Mouse (Mus musculus) embryonic facial prominence, embryonic 11.5 days (tissue): Measurements from ENCODE around the gene Rps6kb1. TPM values are rescaled to one million over a fixed set of nuclear protein-coding genes. Genes with fewer than 3 reads are reported as not detected.
"Not testable (repeated sequence)": the region's sequence is repeated elsewhere in the genome, so short reads cannot be mapped to it uniquely, and the experiment has no call there.

Experiments used
- ATAC-seq: fragments of 200-750 bp; cut with Nextera tagmentation; replicated peaks from 2 replicates; pipeline ENCODE4 v1.8.0; 2017; ENCODE audit warnings: low read depth; ENCODE audit not compliant: insufficient number of reproducible peaks, low FRiP score, low TSS enrichment
- DNase-seq: peaks from one replicate; pipeline ENCODE4 v3.0.0-alpha.2; 2015; ENCODE audit warnings: low spot score
- H3K27ac ChIP-seq: fragments of 300-500 bp; sonication (generic); replicated peaks from 2 replicates; pipeline ENCODE4 v1.5.1; 2014; ENCODE audit warnings: mild to moderate bottlenecking, low read depth, low read length, control low read depth
- H3K27me3 ChIP-seq: fragments of 300-500 bp; sonication (generic); 2 replicates; pipeline ENCODE4 v1.6.1; 2014; ENCODE audit warnings: mild to moderate bottlenecking, low read length, moderate library complexity, mixed read lengths; ENCODE audit not compliant: control insufficient read depth, insufficient read depth
- H3K36me3 ChIP-seq: fragments of 300-500 bp; sonication (generic); replicated peaks from 2 replicates; pipeline ENCODE4 v1.6.1; 2014; ENCODE audit warnings: low read depth, mild to moderate bottlenecking, low read length, moderate library complexity, mixed read lengths; ENCODE audit not compliant: control insufficient read depth, insufficient read depth
- H3K4me1 ChIP-seq: fragments of 300-500 bp; sonication (generic); 2 replicates; pipeline ENCODE4 v1.6.1; 2014; ENCODE audit warnings: low read length, mixed read lengths; ENCODE audit not compliant: control insufficient read depth, insufficient read depth
- H3K4me2 ChIP-seq: fragments of 300-500 bp; sonication (generic); 2 replicates; pipeline ENCODE4 v1.6.1; 2014; ENCODE audit warnings: low read depth, mild to moderate bottlenecking, control low read depth, low read length, moderate library complexity
- H3K4me3 ChIP-seq: fragments of 300-500 bp; sonication (generic); 2 replicates; pipeline ENCODE4 v1.5.1; 2014; ENCODE audit warnings: low read depth, low read length, control low read depth
- H3K9ac ChIP-seq: fragments of 300-500 bp; sonication (generic); replicated peaks from 2 replicates; pipeline ENCODE4 v1.6.1; 2014; ENCODE audit warnings: mild to moderate bottlenecking, control low read depth, low read length
- H3K9me3 ChIP-seq: fragments of 300-500 bp; sonication (generic); replicated peaks from 2 replicates; pipeline ENCODE4 v1.6.1; 2016; ENCODE audit warnings: mild to moderate bottlenecking, low read length, inconsistent platforms, mixed read lengths; ENCODE audit not compliant: control insufficient read depth
- WGBS: fragments of 180-500 bp; shearing (Covaris S2); extraction: QIAGEN DNeasy Blood & Tissue Kit; methylation state at CpG from one replicate; pipeline ENCODE4 v1.1.7; 2014; 5-methylcytosine and 5-hydroxymethylcytosine counted together
- polyA plus RNA-seq: library from polyadenylated mRNA; unstranded; fragments of >200 nt; fragmentation: Nextera tagmentation; extraction: Ambion mirVana; gene quantifications from 2 replicates; pipeline ENCODE4 v1.2.1, GENCODE M21; 2014

Gene Rps6kb1
- polyA plus RNA-seq, 1 experiment from 2014 or later: 69.7 TPM

- peak; percentile 24 for DNase-seq
- 1% methylated on average over 46 of the region's 50 CpGs for WGBS
- ATAC-seq: peak; percentile 68
Observed at GRCm38 (mm10) chr11:86543960-86544638, 506 bp downstream of the Rps6kb1 start.

DNA sequence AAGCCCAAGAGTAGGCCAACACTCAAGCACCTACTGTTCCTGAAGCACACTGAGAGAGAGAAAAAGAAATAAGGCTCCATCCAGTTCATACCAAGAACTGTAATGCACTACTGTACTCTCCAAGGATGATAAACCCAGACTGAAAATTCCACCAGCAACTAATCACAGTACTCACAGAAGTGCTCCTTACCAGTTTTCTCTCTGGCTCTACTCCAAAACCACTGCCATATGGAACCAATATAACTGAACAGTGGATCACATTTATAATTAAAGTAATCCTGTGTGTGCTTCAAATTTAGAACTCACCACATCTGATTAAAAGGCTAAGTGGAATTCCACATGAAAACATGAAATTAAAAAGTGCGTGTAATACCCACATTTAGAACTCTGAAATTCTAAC lies 1.8 kb downstream of the Rps6kb1 start:
- Histone ChIP-seq H3K4me3 (no peak overlapping the region), H3K4me2 (no peak overlapping the region)
- 51% methylated on average over 1 of the region's 1 CpGs for WGBS

More at GRCm38 (mm10) chr11:86543960-86544638, 506 bp downstream of the Rps6kb1 start:
- peak overlapping the region; percentile 73; the same call in 1 of the 2 replicates for H3K27ac ChIP-seq
- no peaks in the 10 kb centered on the region for H3K9me3 ChIP-seq
- H3K4me2 ChIP-seq: peak overlapping the region; percentile 80
- H3K27me3 ChIP-seq: no peaks in the 10 kb centered on the region
- H3K36me3 ChIP-seq: no peaks in the 10 kb centered on the region
- H3K9ac ChIP-seq: peak overlapping the region; percentile 94
- H3K4me3 ChIP-seq: peak overlapping the region; percentile 96
- H3K4me1 ChIP-seq: peaks cover 2% of the 10 kb centered on the region; the same call in 1 of the 2 replicates

DNA sequence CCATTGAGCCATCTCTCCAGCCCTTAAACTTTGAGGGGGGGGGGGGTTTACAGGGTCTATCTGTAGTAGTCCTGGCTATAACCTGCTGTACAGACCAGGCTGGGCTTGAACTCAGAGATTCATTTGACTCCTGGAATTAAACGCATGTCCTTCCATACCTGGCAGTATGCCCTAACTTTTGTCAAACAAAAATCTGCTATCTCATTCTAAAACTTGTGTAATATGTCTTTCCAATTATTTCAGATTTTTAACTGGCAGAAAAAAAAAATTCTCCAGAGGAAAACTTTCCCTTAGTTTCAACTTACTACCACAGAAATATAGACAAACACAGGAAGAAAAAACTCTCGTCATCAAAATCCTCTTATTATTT lies 4.1 kb downstream of the Rps6kb1 start:
- H3K36me3 ChIP-seq: no peaks in the 10 kb centered on the region
- H3K4me3 ChIP-seq: no peak overlapping the region
- peaks cover 2% of the 10 kb centered on the region; the same call in 1 of the 2 replicates for H3K4me1 ChIP-seq
- no peak overlapping the region for H3K4me2 ChIP-seq
- no peaks in the 10 kb centered on the region for H3K27me3 ChIP-seq
- no peak overlapping the region for H3K9ac ChIP-seq
- H3K27ac ChIP-seq: no peak overlapping the region
- ATAC-seq (no peak), DNase-seq (no peak)
- WGBS: 94% methylated on average over 2 of the region's 2 CpGs
- H3K9me3 ChIP-seq: no peaks in the 10 kb centered on the region

More for the DNA sequence above, 1.8 kb downstream of the Rps6kb1 start:
- no peak for ATAC-seq
- no peak overlapping the region for H3K27ac ChIP-seq
- H3K36me3 ChIP-seq: no peaks in the 10 kb centered on the region
- H3K9me3 ChIP-seq: no peaks in the 10 kb centered on the region
- no peaks in the 10 kb centered on the region for H3K27me3 ChIP-seq
- peaks cover 2% of the 10 kb centered on the region; the same call in 1 of the 2 replicates for H3K4me1 ChIP-seq
- peak; percentile 64 for DNase-seq
- no peak overlapping the region for H3K9ac ChIP-seq

DNA sequence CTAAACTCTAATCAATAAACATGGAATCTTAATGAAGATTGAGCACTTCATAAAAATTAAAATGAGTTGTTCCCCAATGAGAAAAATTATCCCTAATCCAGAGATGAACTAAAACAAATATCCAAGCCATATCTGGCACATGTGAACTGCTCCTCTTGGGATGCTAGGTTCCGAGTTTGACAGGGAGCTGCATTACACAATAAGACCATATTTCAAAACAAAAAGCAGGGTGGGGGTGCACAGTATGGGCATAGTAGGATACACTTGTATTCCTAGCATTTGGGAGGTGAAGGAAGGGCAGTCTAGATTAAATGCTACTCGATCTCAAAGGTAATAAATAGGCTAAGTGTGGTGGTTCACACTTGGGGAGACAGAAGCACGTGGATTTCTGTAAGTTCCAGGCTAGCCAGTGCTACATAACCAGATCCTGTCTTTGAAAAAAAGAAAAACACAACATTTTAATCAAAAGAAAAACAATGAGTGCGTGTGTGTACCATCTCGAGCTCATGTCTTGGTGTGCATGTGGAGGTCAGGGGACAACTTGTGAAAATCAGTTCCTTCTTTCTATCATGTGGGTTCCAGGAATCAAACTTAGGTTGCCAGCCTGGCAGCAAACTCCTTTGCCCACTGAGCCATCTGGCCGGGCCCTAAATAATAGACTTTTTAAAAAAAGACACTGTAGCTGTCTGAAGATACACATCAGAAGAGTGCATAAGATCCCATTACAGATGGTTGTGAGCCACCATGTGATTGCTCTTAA lies 4.7 kb downstream of the Rps6kb1 start:
- H3K4me2 ChIP-seq: no peak overlapping the region
- no peaks in the 10 kb centered on the region for H3K36me3 ChIP-seq
- no peak overlapping the region for H3K9ac ChIP-seq
- no peaks in the 10 kb centered on the region for H3K9me3 ChIP-seq
- peaks cover 2% of the 10 kb centered on the region; the same call in 1 of the 2 replicates for H3K4me1 ChIP-seq
- no peaks in the 10 kb centered on the region for H3K27me3 ChIP-seq
- no peak for ATAC-seq
- 89% methylated on average over 6 of the region's 6 CpGs for WGBS
- no peak overlapping the region for H3K27ac ChIP-seq
- no peak for DNase-seq
- no peak overlapping the region for H3K4me3 ChIP-seq

DNA sequence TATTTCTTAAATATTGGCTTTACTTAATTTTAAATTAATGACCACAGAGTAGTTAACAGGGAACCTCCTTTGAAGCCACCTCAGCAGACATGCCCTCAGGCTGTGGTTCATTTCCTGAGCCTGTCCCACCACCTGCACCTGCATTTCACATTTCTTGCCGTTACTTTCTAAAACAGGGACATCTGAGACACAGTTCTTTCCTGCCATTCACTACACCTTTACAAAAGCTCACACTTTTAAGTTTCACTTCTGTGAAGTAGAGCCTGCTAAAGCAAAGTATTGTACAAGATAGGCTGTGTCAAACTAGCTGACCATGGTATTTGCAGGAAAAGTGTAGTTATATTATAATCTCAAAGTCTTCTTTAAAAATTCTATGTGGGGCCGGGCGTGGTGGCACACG lies 5.8 kb downstream of the Rps6kb1 start:
- H3K4me2 ChIP-seq: no peak overlapping the region
- no peak overlapping the region for H3K9ac ChIP-seq
- no peaks in the 10 kb centered on the region; the same call in 1 of the 2 replicates for H3K36me3 ChIP-seq
- H3K4me1 ChIP-seq: peaks cover 2% of the 10 kb centered on the region; the same call in 1 of the 2 replicates
- WGBS: 84% methylated on average over 4 of the region's 4 CpGs
- no peak for DNase-seq
- no peaks in the 10 kb centered on the region for H3K9me3 ChIP-seq
- no peaks in the 10 kb centered on the region for H3K27me3 ChIP-seq
- H3K27ac ChIP-seq: no peak overlapping the region
- H3K4me3 ChIP-seq: no peak overlapping the region
- no peak for ATAC-seq

GRCm38 (mm10) chr11:86534201-86534910 lies 10.2 kb downstream of the Rps6kb1 start:
- Histone ChIP-seq H3K36me3 (no peaks in the 10 kb centered on the region; the same call in 1 of the 2 replicates), H3K4me1 (no peaks in the 10 kb centered on the region), H3K9ac (no peak overlapping the region), H3K4me3 (no peak overlapping the region), H3K9me3 (no peaks in the 10 kb centered on the region), H3K4me2 (no peak overlapping the region), H3K27me3 (no peaks in the 10 kb centered on the region), H3K27ac (no peak overlapping the region)
- ATAC-seq (no peak), DNase-seq (no peak)
- 93% methylated on average over 5 of the region's 5 CpGs for WGBS

- H3K36me3 ChIP-seq, H3K9me3 ChIP-seq, H3K4me2 ChIP-seq, H3K27ac ChIP-seq, H3K27me3 ChIP-seq, ATAC-seq, DNase-seq, H3K9ac ChIP-seq, H3K4me3 ChIP-seq, H3K4me1 ChIP-seq: not testable (repeated sequence)
- WGBS: 90% methylated on average over 6 of the region's 6 CpGs
Observed at GRCm38 (mm10) chr11:86533302-86533701, 11.3 kb downstream of the Rps6kb1 start.
